Mouse (Mus musculus) 3T3-L1 (cell line): ENCODE data around the gene Vps37c.

Experiments used
- DNase-seq: peaks from one replicate; pipeline ENCODE4 v3.0.0-alpha.2; 2015; ENCODE audit warnings: low read depth, low spot score

Vps37c gene

GRCm38 (mm10) chr19:10740641-10741440 lies 52.3 kb downstream of the Vps37c start:
- peak; percentile 68 for DNase-seq

GRCm38 (mm10) chr19:10742145-10742544 lies 53.6 kb downstream of the Vps37c start:
- DNase-seq = no peak

- DNase-seq = no peak
Measured at GRCm38 (mm10) chr19:10742565-10742964, 54.0 kb downstream of the Vps37c start.

- DNase-seq = peak; percentile 32
Measured at GRCm38 (mm10) chr19:10747182-10747581, 58.6 kb downstream of the Vps37c start.

GRCm38 (mm10) chr19:10747718-10748117 lies 59.2 kb downstream of the Vps37c start:
- no peak for DNase-seq

GRCm38 (mm10) chr19:10748401-10749102 lies 60.0 kb downstream of the Vps37c start:
- no peak for DNase-seq

- DNase-seq = no peak
Measured at GRCm38 (mm10) chr19:10749295-10749694, 60.8 kb downstream of the Vps37c start.

GRCm38 (mm10) chr19:10750161-10750560 lies 61.6 kb downstream of the Vps37c start:
- no peak for DNase-seq

- DNase-seq = no peak
Measured at GRCm38 (mm10) chr19:10751607-10752006, 63.1 kb downstream of the Vps37c start.

GRCm38 (mm10) chr19:10752106-10752505 lies 63.6 kb downstream of the Vps37c start:
- DNase-seq = no peak

GRCm38 (mm10) chr19:10752646-10753045 lies 64.1 kb downstream of the Vps37c start:
- no peak for DNase-seq

GRCm38 (mm10) chr19:10757125-10757524 lies 68.6 kb downstream of the Vps37c start:
- DNase-seq = no peak

GRCm38 (mm10) chr19:10757526-10757925 lies 69.0 kb downstream of the Vps37c start:
- DNase-seq = no peak

- DNase-seq = no peak
Measured at GRCm38 (mm10) chr19:10758708-10759107, 70.2 kb downstream of the Vps37c start.

GRCm38 (mm10) chr19:10759525-10759924 lies 71.0 kb downstream of the Vps37c start:
- DNase-seq = no peak

GRCm38 (mm10) chr19:10759983-10760831 lies 71.7 kb downstream of the Vps37c start:
- no peak for DNase-seq

- no peak for DNase-seq
Measured at GRCm38 (mm10) chr19:10761794-10762415, 73.4 kb downstream of the Vps37c start.

GRCm38 (mm10) chr19:10762468-10762867 lies 73.9 kb downstream of the Vps37c start:
- no peak for DNase-seq

- peak; percentile 88 for DNase-seq
Measured at GRCm38 (mm10) chr19:10763381-10764031, 75.0 kb downstream of the Vps37c start.
